Mouse (Mus musculus) spleen, embryonic (tissue): Measurements from ENCODE around the gene Prepl.

Experiments
- CTCF ChIA-PET: fragments of 350-600 bp; sonication (Branson Sonifier 250); formaldehyde crosslinking; loops from one replicate; lab custom pipeline; 2022; lab: Charles Lee

Gene Prepl

DNA sequence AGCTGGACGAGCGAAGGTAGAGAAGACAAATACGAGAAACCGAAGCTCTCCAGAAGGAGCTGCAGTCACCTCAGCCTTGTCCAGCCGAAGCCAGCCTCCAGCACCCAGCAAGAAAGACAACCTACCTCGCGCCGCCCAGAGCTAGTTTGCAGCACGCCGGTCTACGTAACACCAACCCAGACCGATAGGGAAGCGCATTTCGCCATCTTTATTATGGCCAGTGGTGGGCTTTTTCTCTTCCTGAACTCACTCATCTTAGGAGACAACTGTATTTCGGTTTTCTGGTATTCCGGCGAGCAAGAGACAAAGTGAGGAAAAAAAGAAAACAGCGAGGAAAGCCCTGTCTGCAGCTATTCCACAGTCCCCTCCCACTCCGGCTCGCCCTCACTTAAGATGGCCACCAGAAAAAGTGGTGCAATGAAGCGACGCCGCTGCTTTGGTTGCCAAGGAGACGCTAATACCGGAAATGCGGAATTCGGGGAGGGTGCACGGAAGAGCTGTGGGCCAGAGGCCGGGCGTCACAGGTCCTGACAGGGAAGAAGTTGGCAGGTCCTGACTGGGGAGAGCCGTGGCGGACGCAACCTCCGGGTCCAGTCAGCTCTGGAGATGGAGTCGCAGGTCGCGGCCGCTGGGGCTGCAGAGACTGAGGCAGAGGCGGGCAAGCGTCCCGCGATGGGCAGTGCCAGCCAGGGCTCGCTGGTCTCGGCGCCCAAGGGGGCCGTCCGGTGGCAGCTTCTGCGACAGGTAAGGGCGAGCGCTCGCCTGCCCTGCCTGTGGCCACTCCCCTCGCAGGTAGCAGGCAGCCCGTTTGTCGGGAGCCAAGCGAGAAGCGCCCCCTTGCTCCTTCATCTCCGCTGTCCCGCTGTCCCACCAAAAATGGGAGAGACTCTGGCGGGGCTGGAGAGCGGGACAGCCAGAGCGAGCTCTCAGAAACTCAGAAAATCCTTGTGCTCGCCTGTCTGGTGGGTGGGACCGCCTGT, at the start of gene Prepl, which contains the start of gene Camkmt:
TSS of gene Prepl (minus strand) at position 122 of the 980 bp plus-strand sequence.
TSS of gene Camkmt (plus strand) at position 433 of the 980 bp plus-strand sequence.
- CTCF ChIA-PET: no interaction called here

DNA sequence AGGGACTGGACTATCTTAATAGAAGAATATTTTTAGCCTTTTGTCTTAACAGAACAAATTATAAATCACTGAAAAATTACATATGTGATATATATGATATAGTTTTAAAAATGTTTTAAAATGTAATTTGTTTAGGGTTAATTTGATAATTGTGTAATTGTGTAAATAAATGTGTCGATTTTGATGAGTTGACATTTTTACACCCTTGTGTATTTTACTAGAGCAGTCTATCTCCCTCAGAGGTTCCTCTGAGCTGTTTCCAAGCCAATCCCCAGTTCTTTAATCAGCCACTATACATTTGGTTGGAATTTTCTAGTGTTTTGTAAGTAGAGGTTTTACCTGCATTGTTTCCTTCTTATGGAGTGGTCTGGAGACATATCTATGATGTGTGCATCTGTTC, 48.4 kb upstream of the Prepl start:
- CTCF ChIA-PET: no interaction called here

DNA sequence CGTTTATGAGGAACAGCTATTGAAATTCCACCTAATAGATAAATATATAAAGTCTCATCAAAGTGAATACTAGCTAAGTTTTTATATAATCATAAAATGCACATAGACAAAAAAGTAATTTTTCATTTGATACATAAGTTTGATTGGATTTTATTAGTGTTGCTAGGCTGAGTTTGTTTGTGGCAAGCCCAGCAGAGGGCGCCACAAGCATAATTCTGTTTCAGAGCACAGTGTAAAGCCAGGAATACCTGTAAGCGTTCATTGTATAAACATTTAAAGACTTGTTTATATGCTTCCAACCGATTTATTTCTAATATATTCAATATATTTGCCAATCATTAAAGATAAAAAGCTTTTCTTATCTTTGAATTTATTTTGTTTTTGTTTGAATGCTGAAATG, 26.6 kb upstream of the Prepl start:
- CTCF ChIA-PET: interaction anchor here (0.8 to 0.9 kb wide), 3 partner anchors 8 to 331 kb away, joined by 3 read pairs; no protein-coding TSS in a partner anchor

- CTCF ChIA-PET: no interaction called here
Measured at GRCm38 (mm10) chr17:85113441-85113840, 23.4 kb upstream of the Prepl start.

- CTCF ChIA-PET: no interaction called here
Measured at GRCm38 (mm10) chr17:85110640-85111039, 20.6 kb upstream of the Prepl start.

DNA sequence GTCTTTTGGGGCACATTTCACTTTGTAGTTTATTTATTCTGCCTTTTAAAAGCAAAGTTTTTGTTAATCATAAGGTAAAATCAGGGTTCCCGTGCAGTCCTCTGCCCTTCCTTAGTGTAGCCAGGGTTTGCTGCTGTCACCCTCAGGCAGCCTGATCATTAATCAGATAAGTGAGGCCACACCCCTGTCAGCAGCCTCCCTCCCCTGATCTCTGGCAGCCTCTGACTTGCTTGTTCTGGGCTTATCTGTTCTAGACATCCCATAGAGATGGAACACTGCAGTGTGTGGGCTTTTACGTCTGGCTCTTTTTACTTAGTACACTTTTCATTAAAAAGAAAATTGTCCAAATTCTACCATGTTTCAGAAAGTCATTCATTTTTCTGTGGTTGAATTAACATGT, 13.3 kb upstream of the Prepl start:
- CTCF ChIA-PET: no interaction called here

DNA sequence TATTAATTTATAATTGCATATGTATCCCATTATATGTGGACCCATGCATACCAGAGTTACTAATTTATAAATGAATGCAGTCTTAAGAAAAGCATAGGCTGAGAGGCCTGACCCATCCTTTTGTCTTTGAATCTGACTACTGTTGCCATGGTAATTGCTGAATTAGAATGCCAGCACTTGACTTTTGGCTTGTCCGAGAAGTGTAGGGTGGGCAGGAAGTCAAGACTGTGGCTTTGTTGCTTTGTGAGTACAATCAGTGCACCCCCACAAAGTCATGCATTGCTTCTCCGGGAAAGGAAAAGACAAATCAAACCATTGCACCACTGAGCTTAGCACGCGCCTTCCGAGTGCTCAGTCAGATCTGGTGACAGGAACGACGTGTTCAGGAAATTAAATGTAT, 11.7 kb upstream of the Prepl start:
- CTCF ChIA-PET: interaction anchor here (0.7 kb wide), 1 partner anchor 223 kb away, joined by 11 read pairs; no protein-coding TSS in a partner anchor

- CTCF ChIA-PET: no interaction called here
Measured at GRCm38 (mm10) chr17:85100232-85100631, 10.2 kb upstream of the Prepl start.

DNA sequence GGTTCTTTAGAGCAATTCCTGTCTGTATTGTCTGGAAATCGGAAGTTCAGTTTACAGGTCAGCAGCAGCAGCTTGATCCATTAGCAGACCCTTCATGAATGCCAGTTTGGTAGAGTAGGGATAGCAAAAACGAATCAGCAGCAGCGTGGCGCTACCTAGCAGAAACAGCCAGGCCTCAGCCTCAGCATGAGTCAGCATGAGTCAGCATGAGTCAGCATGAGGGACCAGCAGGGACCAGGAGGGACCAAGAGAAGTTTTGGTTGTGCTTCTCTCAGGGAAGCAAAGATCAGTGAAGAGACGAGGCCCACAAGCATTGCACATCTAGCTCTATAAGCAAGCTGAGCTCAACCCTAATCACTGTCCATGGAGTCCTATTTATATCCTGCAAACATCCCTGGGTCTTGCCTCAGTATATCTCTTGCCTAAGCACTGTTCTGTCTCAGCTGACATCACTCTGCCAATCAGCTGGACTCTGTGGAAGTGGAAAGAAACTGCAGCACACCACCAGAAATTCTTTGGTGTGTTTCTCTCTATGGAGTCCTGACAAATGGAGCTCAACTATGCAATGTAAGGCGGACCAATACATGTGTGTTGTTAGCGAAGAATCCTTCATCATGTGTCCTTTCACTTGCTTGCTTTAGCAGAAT, 8.8 kb upstream of the Prepl start:
- CTCF ChIA-PET: no interaction called here

DNA sequence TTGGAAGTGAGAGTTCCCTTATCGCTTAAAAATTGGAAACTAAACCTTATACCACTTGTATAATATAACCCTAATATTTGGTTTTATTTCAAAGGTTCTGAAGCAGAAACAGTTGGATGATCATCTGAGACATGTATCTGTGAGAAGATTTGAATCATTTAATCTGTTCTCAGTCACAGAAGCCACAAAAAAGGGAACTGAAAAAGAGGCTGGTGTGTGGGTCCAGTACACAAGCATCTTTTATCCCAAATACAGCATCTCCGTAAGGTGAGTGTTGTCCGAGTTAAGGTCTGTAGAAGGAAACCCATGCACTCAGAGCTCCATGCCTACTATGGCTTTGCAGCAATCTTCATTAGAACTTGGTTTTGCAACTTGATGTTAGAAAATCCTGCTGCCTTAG, 6.4 kb upstream of the Prepl start:
- CTCF ChIA-PET: no interaction called here

- CTCF ChIA-PET: no interaction called here
Measured at GRCm38 (mm10) chr17:85091762-85092161, 1.7 kb upstream of the Prepl start.

DNA sequence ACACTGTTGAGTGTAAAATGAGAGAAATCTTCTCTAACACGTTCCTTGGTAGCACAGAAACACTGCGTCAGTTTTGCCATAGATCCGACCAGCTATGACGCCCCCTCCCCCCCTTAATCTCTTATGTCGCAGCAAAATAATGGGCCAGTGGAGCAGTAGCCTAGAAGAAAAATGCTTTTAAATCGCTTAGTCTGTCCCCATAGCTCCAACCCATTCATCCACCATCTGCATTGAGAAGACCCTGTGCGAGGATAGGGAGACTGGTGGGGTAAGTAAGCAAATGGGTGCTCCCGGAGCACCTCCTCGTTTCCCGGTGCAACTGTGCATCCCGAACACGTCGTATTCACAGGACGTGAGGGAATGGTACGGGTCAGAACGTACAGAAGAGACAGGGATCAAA, 420 bp downstream of the Prepl start:
- CTCF ChIA-PET: no interaction called here

DNA sequence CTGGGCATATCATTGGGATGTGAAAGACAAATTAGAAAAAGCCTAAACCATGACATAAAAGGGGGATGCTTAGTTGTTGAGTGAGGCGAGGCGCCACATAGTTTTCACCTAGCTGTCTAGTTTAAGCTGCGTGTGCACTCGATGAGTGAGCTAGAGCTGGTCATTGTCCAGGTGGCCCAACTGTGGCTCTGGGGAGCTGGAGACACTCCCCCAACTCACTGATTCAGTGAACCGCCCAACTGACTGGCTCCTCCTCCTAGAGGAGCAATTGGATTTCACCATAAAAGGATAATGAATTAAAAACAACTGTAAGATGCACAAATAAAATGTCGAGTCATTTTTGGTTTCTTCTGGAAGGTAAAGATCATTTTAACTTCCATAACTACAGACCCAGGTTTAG, 1.0 kb downstream of the Prepl start:
- CTCF ChIA-PET: no interaction called here

DNA sequence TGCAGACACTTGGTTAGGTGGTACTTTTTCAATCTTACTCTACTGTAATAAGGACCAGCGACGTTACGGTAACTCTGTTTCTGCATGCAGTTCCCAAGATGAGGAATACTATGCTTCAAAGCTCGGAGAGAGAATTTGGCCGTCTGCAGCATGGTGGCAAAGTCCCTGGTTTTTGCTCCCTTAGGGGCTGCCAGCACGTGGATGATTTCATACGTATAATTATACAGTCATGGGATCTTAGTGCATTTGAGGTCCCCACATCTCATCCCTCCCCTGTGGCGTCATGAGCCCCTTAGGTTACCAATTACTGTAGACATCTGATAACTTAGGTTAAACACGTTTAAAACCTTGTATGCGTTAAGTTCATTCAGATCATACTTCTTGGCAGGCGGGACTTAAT, 1.6 kb downstream of the Prepl start:
- CTCF ChIA-PET: interaction anchor here (1.1 kb wide), 1 partner anchor 210 kb away, joined by 3 read pairs; no protein-coding TSS in a partner anchor

GRCm38 (mm10) chr17:85087591-85087990, 2.5 kb downstream of the Prepl start:
- CTCF ChIA-PET: interaction anchor here (1.1 kb wide), 1 partner anchor 209 kb away, joined by 3 read pairs; no protein-coding TSS in a partner anchor

- CTCF ChIA-PET: no interaction called here
Measured at GRCm38 (mm10) chr17:85086501-85086900, 3.5 kb downstream of the Prepl start.

- CTCF ChIA-PET: no interaction called here
Measured at GRCm38 (mm10) chr17:85085335-85085734, 4.7 kb downstream of the Prepl start.

GRCm38 (mm10) chr17:85080781-85081180, 9.3 kb downstream of the Prepl start:
- CTCF ChIA-PET: no interaction called here

- CTCF ChIA-PET: no interaction called here
Measured at GRCm38 (mm10) chr17:85079276-85079675, 10.8 kb downstream of the Prepl start.

DNA sequence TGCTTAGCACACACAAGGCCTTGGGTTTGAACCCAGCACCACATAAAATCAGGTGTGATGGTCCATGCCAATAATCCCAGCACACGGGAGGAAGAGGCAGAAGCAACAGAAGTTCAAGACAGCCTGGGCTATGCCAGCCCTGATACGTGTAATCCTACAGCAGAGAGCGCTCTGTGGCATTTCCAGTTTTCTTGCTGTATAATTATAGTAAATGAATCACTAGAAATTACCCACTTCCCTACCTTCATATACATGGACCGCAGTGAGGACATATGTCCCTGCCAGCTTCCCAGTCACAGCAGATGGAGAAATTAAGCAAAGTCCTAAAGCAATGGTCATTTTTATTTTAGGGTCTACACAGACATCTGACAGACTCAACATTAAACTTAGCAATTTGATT, 16.0 kb downstream of the Prepl start:
- CTCF ChIA-PET: no interaction called here

- CTCF ChIA-PET: no interaction called here
Measured at GRCm38 (mm10) chr17:85073214-85073613, 16.8 kb downstream of the Prepl start.

DNA sequence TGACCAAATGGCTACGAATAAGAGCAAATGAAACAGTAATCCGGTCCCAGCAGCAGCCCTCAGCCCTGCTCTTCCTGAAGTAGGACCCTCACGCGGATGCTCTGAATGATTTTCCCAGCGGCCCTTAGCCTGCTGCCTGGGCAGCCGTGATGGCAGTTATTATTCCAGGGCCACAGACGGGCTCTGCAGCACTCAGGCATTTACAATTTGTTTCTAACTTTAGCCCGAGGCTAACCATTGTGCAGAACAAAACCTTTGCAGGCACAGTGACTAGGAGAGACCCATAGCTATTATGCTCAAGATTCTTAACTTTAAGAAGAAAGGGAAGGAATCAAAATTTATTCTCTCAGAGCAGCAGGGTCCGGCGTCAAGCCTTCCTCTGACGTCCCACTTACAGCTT, 17.7 kb downstream of the Prepl start:
- CTCF ChIA-PET: no interaction called here
